Mouse (Mus musculus) bone marrow macrophage, adult 2 months (primary cell): Measurements from ENCODE around the gene Mark4.

Experiments
- CTCF ChIP-seq: IDR thresholded peaks from 2 replicates; pipeline ENCODE4 v1.5.1; 2012; ENCODE audit warnings: low read depth, mild to moderate bottlenecking, low read length, moderate library complexity
- POLR2A ChIP-seq: IDR thresholded peaks from 2 replicates; pipeline ENCODE4 v1.6.1; 2012; ENCODE audit warnings: mild to moderate bottlenecking, low read depth, low read length, borderline replicate concordance

DNA sequence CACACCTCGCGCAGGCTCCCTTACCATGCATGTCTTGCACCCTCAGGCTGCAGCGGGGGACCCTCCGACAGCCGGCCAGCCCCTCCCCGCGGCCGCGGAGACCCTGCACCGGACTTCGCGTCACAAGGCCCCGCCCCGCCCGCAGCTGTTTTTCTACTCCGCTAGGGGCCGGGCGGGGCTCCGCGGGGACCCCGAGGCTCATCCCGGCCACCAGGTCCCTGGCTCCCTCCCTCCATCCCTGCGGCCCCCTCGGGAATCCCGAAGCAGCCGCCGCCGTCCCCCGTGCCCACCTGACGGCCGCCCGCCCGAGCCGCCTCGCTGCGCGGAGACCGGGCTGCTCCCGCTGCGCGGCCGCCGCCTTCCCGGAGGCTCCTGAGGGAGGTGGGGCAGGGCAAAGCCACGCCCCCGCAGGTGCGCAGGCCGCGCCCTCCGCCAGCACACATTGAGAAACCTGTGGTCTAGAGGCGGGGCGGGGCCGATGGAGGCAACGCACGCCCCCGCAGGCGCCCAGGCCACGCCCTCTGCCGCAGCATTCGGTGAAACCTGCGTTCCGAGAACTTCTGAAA lies 54.8 kb downstream of the Mark4 start, which contains the start of gene Klc3:
- no peak for TF ChIP-seq POLR2A
- TF ChIP-seq CTCF = no peak
